Mouse (Mus musculus) heart, embryonic 11.5 days (tissue): Measurements from ENCODE around the gene Prps1l1. TPM values are rescaled to one million over a fixed set of nuclear protein-coding genes. Genes with fewer than 3 reads are reported as not detected.

Experiments
- polyA plus RNA-seq: library from polyadenylated mRNA; unstranded; fragments of >200 nt; fragmentation: Nextera tagmentation; extraction: Ambion mirVana; gene quantifications from 2 replicates; pipeline ENCODE4 v1.2.1, GENCODE M21; 2014

Prps1l1 gene
- polyA plus RNA-seq, 1 experiment from 2014 or later, result not detected

Other genes starting within 250 kb of the Prps1l1 start
- gene Hdac9, start 67.7 kb upstream of the Prps1l1 start, polyA plus RNA-seq, result 28.8 and 29.3 TPM in 2 replicates
- 26.8 and 37.4 TPM in 2 replicates for gene Snx13, start 62.4 kb downstream of the Prps1l1 start, polyA plus RNA-seq